Mouse (Mus musculus) cerebellum, adult (tissue): ENCODE results near the gene Qser1.
A peak's percentile ranks its signal among the peaks of the same experiment; 100 is the strongest.
"Not testable (repeated sequence)": the region's sequence is repeated elsewhere in the genome, so short reads cannot be mapped to it uniquely, and the experiment has no call there.

Source experiments
- ATAC-seq: cut with Nextera tagmentation; 2 replicates; pipeline ENCODE4 v1.9.2; 2017; ENCODE audit warnings: mild to moderate bottlenecking, moderate library complexity, mixed read lengths; ENCODE audit not compliant: insufficient number of reproducible peaks, low FRiP score, low TSS enrichment

Qser1 gene

DNA sequence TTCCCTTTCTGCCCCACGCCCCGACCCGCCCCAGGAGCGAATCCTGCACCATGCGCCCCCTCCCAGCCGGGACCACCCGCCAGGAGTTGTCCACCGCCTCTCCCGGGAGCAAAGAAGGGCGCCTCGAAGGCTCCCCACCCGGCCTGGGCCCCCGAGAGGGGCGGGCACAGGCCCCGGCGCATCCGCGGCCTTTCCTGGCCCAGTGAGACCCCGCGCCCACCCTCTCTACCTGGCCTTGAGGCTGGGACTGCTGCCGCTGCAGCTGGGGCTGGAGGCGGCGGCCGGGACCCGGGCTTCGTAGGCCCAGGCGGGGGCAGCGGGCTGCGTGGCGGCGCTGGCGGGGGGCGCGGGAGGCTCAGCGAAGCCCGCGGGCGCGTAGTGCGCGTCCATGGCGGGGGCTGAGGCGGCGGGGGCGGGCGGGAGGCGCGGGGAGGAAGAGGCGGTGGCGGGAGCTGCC lies at the start of gene Qser1:
Qser1 (minus strand) TSS at position 390 of the 457 bp plus-strand sequence.
- peak; percentile 15 for ATAC-seq

DNA sequence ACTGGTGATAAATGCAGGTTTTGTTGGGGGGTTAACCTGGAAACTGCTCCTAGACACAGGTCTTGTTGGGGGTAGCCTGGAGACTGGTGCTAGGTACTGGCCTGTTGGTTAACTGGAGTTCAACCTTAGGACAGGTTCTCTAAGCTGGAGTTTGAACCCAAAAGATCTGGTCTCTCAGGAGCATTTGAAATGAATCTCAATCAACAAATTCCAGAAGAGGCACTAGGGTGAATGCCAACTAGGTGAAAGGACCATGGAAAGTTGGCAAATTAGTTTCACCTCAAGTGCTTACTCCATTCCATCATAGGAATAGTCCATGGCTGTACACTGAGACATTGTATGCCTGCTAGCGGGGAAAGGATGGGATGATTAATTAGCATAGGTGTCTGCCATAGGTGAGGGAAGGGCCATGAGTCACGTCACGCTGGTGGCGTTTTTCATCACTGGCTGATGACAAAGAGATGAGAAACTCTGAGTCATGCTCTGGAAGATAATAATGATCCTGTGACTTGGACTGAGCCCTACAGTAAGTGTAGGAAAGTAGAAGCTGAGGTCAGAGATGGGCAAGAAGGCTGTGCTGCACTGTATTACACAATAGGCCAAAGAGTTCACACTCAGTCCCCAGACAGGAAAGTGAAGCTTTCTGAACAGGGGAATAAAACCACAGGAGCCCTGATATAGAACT lies 47.8 kb upstream of the Qser1 start:
- ATAC-seq: no peak

DNA sequence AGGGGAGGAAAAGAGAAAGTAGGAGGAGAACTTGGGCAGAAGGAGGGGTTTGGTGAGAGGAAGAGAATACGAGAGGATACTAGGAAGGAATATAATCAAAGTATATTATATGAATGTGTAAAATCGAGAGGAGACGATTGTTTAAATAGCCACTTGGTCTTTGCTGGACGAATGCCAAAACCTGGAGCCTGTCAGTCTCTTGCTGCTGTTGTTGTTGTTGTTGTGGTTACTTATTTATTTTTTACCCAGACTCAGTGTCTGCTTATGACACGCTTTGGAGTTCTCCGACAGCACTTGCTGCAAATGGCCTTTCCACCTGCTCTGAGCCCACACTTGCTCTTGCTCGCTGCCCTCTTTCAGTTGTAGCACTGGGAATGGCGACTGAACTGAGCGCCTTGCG lies 43.9 kb upstream of the Qser1 start:
- ATAC-seq: no peak

DNA sequence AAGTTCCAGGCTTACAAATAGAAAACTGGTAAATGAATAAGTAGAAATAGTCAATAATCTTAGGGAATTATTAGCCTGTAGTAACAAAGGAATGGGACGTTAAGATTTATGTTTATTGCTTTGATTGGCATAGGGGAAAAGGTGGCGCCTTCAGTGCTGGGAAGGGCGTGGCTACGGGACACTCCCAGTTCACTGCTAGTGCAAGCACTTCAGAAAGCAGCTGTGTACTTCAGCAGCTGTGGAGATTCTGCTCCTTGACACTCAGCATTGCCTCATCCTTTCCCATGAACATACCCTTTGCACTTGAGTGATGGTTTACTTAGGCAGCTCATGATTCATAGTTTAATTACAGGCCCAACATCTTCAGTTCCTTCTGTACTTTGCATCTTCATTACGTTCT lies 42.5 kb upstream of the Qser1 start:
- ATAC-seq: no peak

GRCm38 (mm10) chr2:104858083-104858482 lies 41.5 kb upstream of the Qser1 start:
- ATAC-seq: not testable (repeated sequence)

- ATAC-seq: no peak
These were observed 39.7 kb upstream of the Qser1 start for GRCm38 (mm10) chr2:104856218-104856617.

GRCm38 (mm10) chr2:104855732-104856131 lies 39.2 kb upstream of the Qser1 start:
- no peak for ATAC-seq

GRCm38 (mm10) chr2:104854836-104855235 lies 38.3 kb upstream of the Qser1 start:
- ATAC-seq: no peak

- ATAC-seq: no peak
These were observed 36.0 kb upstream of the Qser1 start for GRCm38 (mm10) chr2:104852546-104852945.

DNA sequence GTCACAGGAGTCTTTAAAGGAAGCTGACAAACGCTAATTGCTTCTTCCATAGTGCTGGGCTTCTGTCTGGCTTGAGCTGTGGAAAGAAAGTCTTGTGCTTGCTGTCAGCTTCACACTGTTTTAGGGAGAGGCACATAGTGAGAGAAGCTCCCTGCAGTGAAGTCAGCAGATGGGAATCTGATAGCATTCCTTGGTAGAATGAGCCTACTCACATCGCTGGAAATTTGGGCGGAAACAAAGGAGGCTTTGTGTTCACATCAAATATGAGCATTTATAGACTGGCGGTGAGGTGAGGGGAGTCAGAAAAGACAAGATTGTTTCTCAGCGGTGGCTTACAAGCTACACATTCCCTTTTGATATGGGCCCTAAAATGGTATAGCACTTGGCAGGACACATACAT lies 35.1 kb upstream of the Qser1 start:
- no peak for ATAC-seq

GRCm38 (mm10) chr2:104849991-104850359 lies 33.4 kb upstream of the Qser1 start:
- ATAC-seq: no peak

- peak; percentile 50 for ATAC-seq
These were observed 32.9 kb upstream of the Qser1 start, which contains the start of gene Prrg4 for GRCm38 (mm10) chr2:104849276-104849990. Gene Prrg4 (minus strand): TSS chr2:104849876.

GRCm38 (mm10) chr2:104848235-104849161 lies 31.9 kb upstream of the Qser1 start:
- no peak for ATAC-seq

GRCm38 (mm10) chr2:104847645-104848044 lies 31.1 kb upstream of the Qser1 start:
- no peak for ATAC-seq

DNA sequence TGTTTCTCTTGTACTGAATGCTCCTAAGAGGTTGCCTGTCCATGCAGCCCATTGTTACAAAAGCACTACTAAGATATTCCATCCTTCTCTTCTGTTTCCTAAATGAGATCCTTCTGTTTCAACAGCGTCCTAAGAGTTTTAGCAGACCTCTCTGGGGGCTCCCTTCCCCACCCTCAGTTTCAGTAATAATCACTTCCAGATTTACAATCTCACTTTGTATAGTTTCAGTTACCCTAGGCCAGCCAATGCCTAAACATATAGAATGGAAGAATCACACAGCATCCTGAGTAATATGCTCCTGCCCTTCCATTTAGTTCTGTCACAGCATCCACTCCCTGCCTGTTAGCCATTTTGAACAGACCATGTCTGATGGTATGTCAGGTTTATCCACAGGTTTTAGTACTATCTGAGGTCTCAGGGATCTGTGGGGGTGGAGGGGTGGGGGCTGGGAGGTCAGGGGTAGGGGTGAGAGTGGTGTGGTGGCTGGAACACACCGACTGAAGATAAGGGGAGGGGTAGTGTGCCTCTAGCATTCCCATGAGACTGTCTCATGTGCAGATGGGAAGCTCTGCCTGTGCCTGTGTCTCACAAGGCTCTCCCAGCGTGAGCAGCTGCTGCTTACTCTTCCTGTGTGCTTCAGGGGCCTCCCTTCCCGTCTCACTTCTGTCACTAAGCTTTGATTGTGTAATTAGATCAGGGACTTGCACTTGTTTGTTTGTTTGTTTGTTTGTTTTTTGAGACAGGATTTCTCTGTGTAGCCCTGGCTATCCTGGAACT lies 30.3 kb upstream of the Qser1 start:
- ATAC-seq: no peak

DNA sequence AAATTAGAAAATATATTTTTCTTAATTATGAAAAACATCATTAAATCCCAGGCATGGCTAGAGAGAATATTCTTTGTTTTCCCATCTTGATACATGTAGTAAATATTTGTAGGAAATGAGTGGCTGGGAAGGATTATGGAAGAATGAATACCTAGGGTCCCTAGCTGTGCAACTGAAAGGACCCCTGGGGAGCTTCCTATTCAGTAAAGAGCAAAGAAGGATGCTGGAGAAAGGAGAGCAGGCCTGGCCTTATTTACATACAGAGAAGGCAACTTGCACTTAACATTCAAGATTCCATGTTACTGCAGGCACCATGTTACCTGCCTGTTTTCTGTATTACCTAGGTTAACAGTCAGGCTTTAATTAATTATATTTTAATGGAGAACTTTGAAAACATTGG lies 26.0 kb upstream of the Qser1 start:
- ATAC-seq: no peak

- no peak for ATAC-seq
These were observed 25.2 kb upstream of the Qser1 start for GRCm38 (mm10) chr2:104841736-104842135.

DNA sequence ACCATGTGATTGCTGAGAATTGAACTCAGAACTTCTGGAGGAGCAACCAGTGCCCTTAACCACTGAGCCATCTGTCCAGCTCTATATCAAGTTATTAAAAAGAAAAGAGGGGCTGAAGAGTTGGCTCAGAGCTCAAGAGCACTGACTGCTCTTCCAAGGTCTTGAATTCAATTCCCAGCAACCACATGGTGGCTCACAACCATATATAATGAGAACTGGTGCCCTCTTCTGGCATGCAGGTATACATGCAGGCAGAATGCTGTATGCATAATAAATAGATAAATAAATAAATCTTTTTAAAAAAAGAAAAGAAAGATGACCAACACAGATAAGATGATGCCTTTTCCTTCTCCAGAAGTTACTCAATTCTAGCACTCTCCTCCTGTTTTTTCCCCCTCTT lies 24.4 kb upstream of the Qser1 start:
- no peak for ATAC-seq

GRCm38 (mm10) chr2:104832486-104832885 lies 15.9 kb upstream of the Qser1 start:
- no peak for ATAC-seq

DNA sequence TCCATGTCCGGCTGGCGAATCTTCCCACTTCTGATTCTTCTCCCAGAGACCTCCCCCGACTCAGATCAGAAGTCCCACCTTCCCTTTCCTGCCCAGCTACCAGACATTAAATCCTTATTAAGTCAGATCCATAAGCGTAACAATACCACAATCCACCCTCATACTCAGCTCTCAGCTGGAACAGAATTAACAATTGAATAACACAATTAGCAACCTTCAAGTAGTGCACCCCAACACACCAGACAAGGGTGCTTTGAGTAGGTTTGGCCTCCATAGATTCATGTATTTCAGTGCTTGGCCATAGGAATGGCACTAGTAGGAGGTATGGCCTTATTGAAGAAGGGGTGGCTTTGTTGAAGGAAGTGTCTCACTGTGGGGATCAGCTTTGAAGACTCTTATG lies 9.6 kb upstream of the Qser1 start:
- no peak for ATAC-seq
